Comparison of ENCODE assay signal across 8 mouse cellular contexts in genomic region chr13:46162025-46162374, GRCm38 (mm10).
A peak's percentile ranks its signal among the peaks of the same experiment; 100 is the strongest.
DNase-seq lines count a peak whose midpoint lies in the region; ATAC-seq and TF ChIP-seq lines count a peak whose summit lies in the region.

No protein-coding gene starts in this region.

- no peaks in the 10 kb centered on the region for H3K4me1 ChIP-seq in ES-E14 (ENCODE audit: control insufficient read depth in 2 of 2, insufficient read depth in 2 of 2, low read length in 2 of 2, poor library complexity in 1 of 2)
- peaks cover 12% of the 10 kb centered on the region for H3K4me1 ChIP-seq in hindbrain, embryonic 10.5 days (replicated peaks)
- H3K4me1 ChIP-seq in lung, postnatal 0 days (ENCODE audit: insufficient read depth, low read depth, low read length): no peaks in the 10 kb centered on the region

- no peak for TF ChIP-seq EP300 in lung, postnatal 0 days (IDR thresholded peaks at IDR 0.05)

- peak; percentile 92 for ATAC-seq in frontal cortex, adult (ENCODE audit: low TSS enrichment)
- peak; percentile 73 for ATAC-seq in lung, postnatal 0 days

- no peaks in the 10 kb centered on the region for H3K9me3 ChIP-seq in ES-E14 (ENCODE audit: control insufficient read depth, insufficient read depth, low read depth, low read length)
- H3K9me3 ChIP-seq in hindbrain, embryonic 10.5 days: peaks cover 6% of the 10 kb centered on the region; the same call in 1 of the 2 replicates
- no peaks in the 10 kb centered on the region for H3K9me3 ChIP-seq in lung, postnatal 0 days (ENCODE audit: low read length)

- peak overlapping the region; percentile 35 for H3K4me2 ChIP-seq in lung, postnatal 0 days (replicated peaks; ENCODE audit: low read depth, low read length)

- H3K27ac ChIP-seq in ES-E14 (ENCODE audit: insufficient read depth, low read depth, low read length, poor library complexity, severe bottlenecking): no peak overlapping the region
- peak overlapping the region; percentile 50; the same call in 1 of the 2 replicates for H3K27ac ChIP-seq in hindbrain, embryonic 10.5 days
- H3K27ac ChIP-seq in lung, postnatal 0 days (ENCODE audit: low read length): no peak overlapping the region

- peak; percentile 92 for TF ChIP-seq CTCF in lung, postnatal 0 days (IDR thresholded peaks at IDR 0.05)

- no peaks in the 10 kb centered on the region for H3K36me3 ChIP-seq in ES-E14 (ENCODE audit: control insufficient read depth, insufficient read depth, low read length, poor library complexity, severe bottlenecking)
- H3K36me3 ChIP-seq in hindbrain, embryonic 10.5 days: no peaks in the 10 kb centered on the region
- no peaks in the 10 kb centered on the region for H3K36me3 ChIP-seq in lung, postnatal 0 days (ENCODE audit: insufficient read depth, low read length)

- no peak overlapping the region for H3K9ac ChIP-seq in ES-E14 (ENCODE audit: insufficient read depth, low read depth, low read length, poor library complexity, severe bottlenecking)
- H3K9ac ChIP-seq in lung, postnatal 0 days (replicated peaks; ENCODE audit: low read depth): no peak overlapping the region

- WGBS in hindbrain, embryonic 10.5 days: 1% methylated on average over 10 of the region's 10 CpGs
- 2% methylated on average over 10 of the region's 10 CpGs for WGBS in lung, postnatal 0 days

- H3K4me3 ChIP-seq in ES-E14 (ENCODE audit: insufficient read depth in 1 of 2, low read depth in 1 of 2, low read length in 2 of 2, poor library complexity in 1 of 2, severe bottlenecking in 1 of 2): no peak overlapping the region
- peak overlapping the region; percentile 30 for H3K4me3 ChIP-seq in hindbrain, embryonic 10.5 days
- no peak overlapping the region for H3K4me3 ChIP-seq in lung, postnatal 0 days (ENCODE audit: low read depth, low read length)

- H3K27me3 ChIP-seq in hindbrain, embryonic 10.5 days (ENCODE audit: insufficient read depth, poor library complexity, severe bottlenecking): no peaks in the 10 kb centered on the region
- H3K27me3 ChIP-seq in lung, postnatal 0 days (replicated peaks; ENCODE audit: insufficient read depth, low read length): no peaks in the 10 kb centered on the region

- in situ Hi-C loops in ES-E14 (cut with MboI; ENCODE audit: low sequenced_read_pairs in 2 of 2, unreplicated experiment in 2 of 2): no loop called here

- DNase-seq in ES-E14 (ENCODE audit: low read depth, low spot score): peak; percentile 62
- peak; percentile 75 for DNase-seq in cerebellum, adult 11-12 months
- peak; percentile 81 for DNase-seq in hindbrain, embryonic 10.5 days (ENCODE audit: low spot score)
- peak; percentile 94 for DNase-seq in layer of hippocampus, adult 9-10 months (ENCODE audit: low spot score)
- DNase-seq in lung, postnatal 0 days (ENCODE audit: low spot score): peak; percentile 75
- DNase-seq in ovary, postnatal 36 days (ENCODE audit: low spot score): peak; percentile 71
- DNase-seq in thymus, postnatal 36 days: peak; percentile 36 to 43

TF ChIP-seq in ES-E14, 5 proteins besides CTCF, POLR2A, EP300 and RAD21:
- peak; percentile 82; the same call in 1 of the 2 replicates for TF ChIP-seq ZC3H11A (IDR thresholded peaks at IDR 0.05; ENCODE audit: borderline replicate concordance, low read depth, low read length)
- TF ChIP-seq CHD2 (IDR thresholded peaks at IDR 0.05; ENCODE audit: low read depth, low read length): no peak

Comparison
In these comparisons a context has a peak if more than half of its experiments do, and no peak if none do; other contexts are left out.
1. DNase-seq: peak in every context shown above with its lines; median percentile 94 in layer of hippocampus, adult 9-10 months; 81 in hindbrain, embryonic 10.5 days; 75 in cerebellum, adult 11-12 months; 75 in lung, postnatal 0 days; 71 in ovary, postnatal 36 days; 62 in ES-E14; 40 in thymus, postnatal 36 days.